Mouse (Mus musculus): ENCODE results near the gene Brip1.

GRCm38 (mm10) chr11:86101191-86101590 lies 99.8 kb downstream of the Brip1 start:
- TF ChIP-seq CTCF (IDR thresholded peaks at IDR 0.05; ENCODE audit: low read depth) (no peak), EP300 (IDR thresholded peaks at IDR 0.05; ENCODE audit: low read depth) (no peak)

All from heart, postnatal 0 days (tissue).